Mouse (Mus musculus) monocyte, adult 5-6 weeks (primary cell): ENCODE results near the gene Cyb561d1. TPM values are rescaled to one million over a fixed set of nuclear protein-coding genes. Genes with fewer than 3 reads are reported as not detected.

ENCODE experiments used
- ATAC-seq: fragments of 153-309, 156-312 bp; replicated peaks from 2 replicates; pipeline ENCODE4 v1.8.0; 2017; ENCODE audit warnings: mild to moderate bottlenecking; ENCODE audit not compliant: low TSS enrichment, insufficient number of reproducible peaks, severe bottlenecking, poor library complexity, low FRiP score
- total RNA-seq: library from RNA; stranded (forward); fragments of 200-1000, 200-491, 200-594 nt; gene quantifications from 3 replicates; pipeline ENCODE4 v1.2.3, GENCODE M21; 2017

Cyb561d1 gene
- total RNA-seq, 1 experiment from 2014 or later: 15.0 TPM

GRCm38 (mm10) chr3:108180514-108180913, 20.5 kb downstream of the Cyb561d1 start:
- no peak for ATAC-seq

- no peak for ATAC-seq
Measured at GRCm38 (mm10) chr3:108178756-108179715, 22.0 kb downstream of the Cyb561d1 start.

GRCm38 (mm10) chr3:108174672-108175531, 26.1 kb downstream of the Cyb561d1 start:
- no peak for ATAC-seq

GRCm38 (mm10) chr3:108169199-108169598, 31.8 kb downstream of the Cyb561d1 start:
- ATAC-seq: no peak

GRCm38 (mm10) chr3:108167499-108167898, 33.5 kb downstream of the Cyb561d1 start:
- no peak for ATAC-seq

GRCm38 (mm10) chr3:108166486-108167211, 34.4 kb downstream of the Cyb561d1 start:
- no peak for ATAC-seq

- no peak for ATAC-seq
Measured at GRCm38 (mm10) chr3:108165532-108166315, 35.3 kb downstream of the Cyb561d1 start.

- ATAC-seq: peak; percentile 85
Measured at GRCm38 (mm10) chr3:108164807-108165206, 36.2 kb downstream of the Cyb561d1 start.

GRCm38 (mm10) chr3:108164091-108164490, 36.9 kb downstream of the Cyb561d1 start:
- ATAC-seq: no peak

- ATAC-seq: no peak
Measured at GRCm38 (mm10) chr3:108158383-108159037, 42.5 kb downstream of the Cyb561d1 start.

- ATAC-seq: no peak
Measured at GRCm38 (mm10) chr3:108154656-108155055, 46.4 kb downstream of the Cyb561d1 start, which contains the start of gene Gpr61. TSS of gene Gpr61 (minus strand) at chr3:108154882.

- ATAC-seq: no peak
Measured at GRCm38 (mm10) chr3:108152290-108152689, 48.7 kb downstream of the Cyb561d1 start.

GRCm38 (mm10) chr3:108147386-108148235, 53.4 kb downstream of the Cyb561d1 start:
- ATAC-seq: peak; percentile 79

- ATAC-seq: no peak
Measured at GRCm38 (mm10) chr3:108146671-108147070, 54.3 kb downstream of the Cyb561d1 start.
